Mouse (Mus musculus): ENCODE measurements around the gene Tspan5.

DNA sequence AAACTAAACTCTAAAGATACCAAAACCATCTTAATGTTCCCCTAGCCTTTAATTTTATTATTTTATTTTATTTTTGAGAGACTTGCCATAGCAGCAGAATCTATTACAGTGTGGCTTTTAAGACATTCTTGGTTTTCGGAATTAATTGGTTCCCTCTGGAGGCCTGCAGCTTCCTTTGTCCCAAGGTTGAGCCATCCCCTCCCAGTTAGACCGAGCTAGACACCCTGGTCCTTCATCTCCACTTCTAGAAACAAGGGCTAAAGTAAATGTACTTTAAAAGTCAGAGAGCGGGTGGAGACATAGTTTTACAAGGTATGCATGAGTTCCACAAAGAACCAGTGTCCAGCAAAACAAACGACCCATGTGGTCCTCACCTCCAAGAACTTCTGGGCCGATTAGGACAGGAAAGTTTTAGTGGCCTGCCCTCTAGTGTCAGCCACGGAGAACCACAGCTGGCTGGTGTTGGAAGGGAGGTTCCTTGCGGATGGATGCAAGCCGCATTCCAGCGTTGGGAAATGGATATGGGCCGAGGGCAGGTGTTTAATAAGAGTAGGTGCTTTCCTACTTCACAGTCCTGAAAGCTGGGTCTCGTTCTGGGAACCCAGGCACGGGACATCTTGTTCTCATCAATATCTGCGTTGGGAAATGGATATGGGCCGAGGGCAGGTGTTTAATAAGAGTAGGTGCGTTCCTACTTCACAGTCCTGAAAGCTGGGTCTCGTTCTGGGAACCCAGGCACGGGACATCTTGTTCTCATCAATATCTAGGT is 164.3 kb downstream of the Tspan5 start:
- peak; percentile 92 for TF ChIP-seq CTCF (IDR thresholded peaks at IDR 0.05; ENCODE audit: low read depth, low read length)
- no peak for TF ChIP-seq POLR2A (IDR thresholded peaks at IDR 0.05; ENCODE audit: extremely low read depth, insufficient read depth, low read length)

Data from liver, adult 2 months (tissue).